Mouse (Mus musculus) layer of hippocampus, adult 9-10 months (tissue): ENCODE measurements around the gene Psmd13.
"Not testable (repeated sequence)": the region's sequence is repeated elsewhere in the genome, so short reads cannot be mapped to it uniquely, and the experiment has no call there.

Experiments
- DNase-seq: peaks from one replicate; pipeline ENCODE4 v3.0.0; 2022; ENCODE audit warnings: low spot score

Gene Psmd13

GRCm38 (mm10) chr7:140856785-140857549 is 24.8 kb upstream of the Psmd13 start, which contains the start of gene Ric8a:
Gene Ric8a (plus strand): TSS chr7:140856957.
- peak; percentile 69 for DNase-seq

DNA sequence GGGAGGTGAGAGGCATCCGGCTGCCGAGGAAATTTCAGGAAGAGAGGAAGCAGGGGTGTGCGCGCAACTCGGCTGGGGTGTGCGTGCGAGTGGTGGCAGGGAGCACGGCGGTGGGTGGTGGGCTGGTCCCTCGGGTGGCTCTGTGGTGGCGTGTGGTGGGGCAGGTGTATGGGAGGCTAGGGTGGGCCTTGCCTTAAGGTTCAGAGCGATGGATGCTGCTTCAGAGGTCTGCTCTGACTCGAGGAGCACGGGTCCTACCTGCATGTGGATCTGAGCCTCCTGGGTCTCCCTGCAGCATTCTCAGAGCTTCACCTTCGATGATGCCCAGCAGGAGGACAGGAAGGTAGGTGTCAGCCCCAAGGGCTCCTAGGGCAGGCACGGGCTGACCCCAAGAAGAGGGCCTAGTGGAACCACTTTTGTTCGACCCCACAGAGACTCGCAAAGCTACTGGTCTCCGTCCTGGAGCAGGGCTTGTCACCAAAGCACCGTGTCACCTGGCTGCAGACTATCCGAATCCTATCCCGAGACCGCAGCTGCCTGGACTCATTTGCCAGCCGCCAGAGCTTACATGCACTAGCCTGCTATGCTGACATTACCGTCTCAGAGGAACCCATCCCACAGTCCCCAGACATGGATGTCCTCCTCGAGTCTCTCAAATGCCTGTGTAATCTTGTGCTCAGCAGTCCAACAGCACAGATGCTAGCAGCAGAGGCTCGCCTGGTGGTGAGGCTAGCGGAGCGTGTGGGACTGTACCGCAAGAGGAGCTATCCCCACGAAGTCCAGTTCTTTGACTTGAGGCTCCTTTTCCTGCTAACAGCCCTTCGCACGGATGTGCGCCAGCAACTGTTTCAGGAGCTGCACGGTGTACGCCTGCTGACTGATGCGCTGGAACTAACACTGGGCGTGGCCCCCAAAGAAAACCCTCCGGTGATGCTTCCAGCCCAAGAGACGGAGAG is 23.9 kb upstream of the Psmd13 start, which contains the start of gene Bet1l:
TSS of gene Bet1l (minus strand) at position 28 of the 956 bp plus-strand sequence.
- no peak for DNase-seq

DNA sequence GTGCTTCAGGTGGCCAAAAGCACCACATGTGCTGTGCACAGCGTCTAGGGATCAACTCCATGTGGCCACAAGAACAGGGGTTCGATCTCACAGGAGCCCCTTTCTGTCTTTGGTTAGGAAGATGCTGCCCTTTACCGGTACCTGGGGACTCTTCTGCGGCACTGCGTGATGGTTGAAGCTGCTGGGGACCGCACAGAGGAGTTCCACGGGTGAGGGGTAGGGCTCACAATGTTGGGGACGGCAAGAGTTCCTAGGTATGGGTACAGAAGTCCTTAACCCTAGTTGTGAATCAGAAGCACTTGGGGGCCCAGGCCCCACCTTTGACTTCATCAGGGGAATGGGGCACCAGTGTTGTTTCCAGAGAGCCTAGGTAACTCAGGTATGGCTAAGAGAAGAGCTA is 23.0 kb upstream of the Psmd13 start:
- DNase-seq = no peak

GRCm38 (mm10) chr7:140859997-140860396 is 21.8 kb upstream of the Psmd13 start:
- no peak for DNase-seq

DNA sequence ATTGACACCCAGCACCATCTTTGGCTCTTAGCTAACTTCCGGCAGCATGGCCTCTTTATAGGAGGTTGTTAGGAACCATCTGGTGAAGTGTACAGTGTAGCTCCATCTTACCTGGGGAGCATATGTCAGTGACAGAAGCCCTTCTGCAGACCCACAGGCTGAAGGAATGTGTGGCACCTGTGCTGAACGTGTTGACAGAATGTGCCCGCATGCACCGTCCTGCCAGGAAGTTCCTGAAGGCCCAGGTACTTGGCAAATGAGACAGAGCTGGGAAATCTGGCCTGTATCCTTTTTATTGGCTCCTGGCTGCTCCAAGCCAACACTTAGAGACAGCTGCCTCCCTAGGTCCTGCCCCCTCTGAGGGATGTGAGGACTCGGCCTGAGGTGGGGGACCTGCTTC is 21.0 kb upstream of the Psmd13 start:
- no peak for DNase-seq

- no peak for DNase-seq
Measured at GRCm38 (mm10) chr7:140864761-140865160, 17.0 kb upstream of the Psmd13 start.

GRCm38 (mm10) chr7:140874224-140874623 is 7.5 kb upstream of the Psmd13 start:
- DNase-seq = no peak

DNA sequence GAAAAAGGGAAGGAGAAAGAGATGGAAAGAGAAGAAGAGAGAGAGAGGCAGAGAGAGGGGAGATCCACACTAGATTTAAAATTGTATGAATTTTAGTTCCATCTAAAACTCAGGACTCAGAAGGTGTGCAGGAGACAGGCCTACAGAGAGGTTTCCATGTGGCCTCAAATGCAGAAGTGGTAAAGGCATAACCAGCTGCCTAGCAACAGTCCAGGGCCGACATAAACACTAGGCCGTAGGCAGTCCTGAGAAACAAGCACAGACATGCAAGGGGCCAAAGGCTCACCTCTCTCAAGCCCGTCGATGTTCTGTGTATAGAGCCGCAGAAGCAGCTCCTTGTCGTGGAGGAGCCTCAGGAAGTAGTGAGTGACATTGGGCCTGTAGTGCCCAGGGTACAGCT is 4.4 kb upstream of the Psmd13 start:
- DNase-seq = no peak

- DNase-seq = no peak
Measured at GRCm38 (mm10) chr7:140879355-140879754, 2.4 kb upstream of the Psmd13 start.

DNA sequence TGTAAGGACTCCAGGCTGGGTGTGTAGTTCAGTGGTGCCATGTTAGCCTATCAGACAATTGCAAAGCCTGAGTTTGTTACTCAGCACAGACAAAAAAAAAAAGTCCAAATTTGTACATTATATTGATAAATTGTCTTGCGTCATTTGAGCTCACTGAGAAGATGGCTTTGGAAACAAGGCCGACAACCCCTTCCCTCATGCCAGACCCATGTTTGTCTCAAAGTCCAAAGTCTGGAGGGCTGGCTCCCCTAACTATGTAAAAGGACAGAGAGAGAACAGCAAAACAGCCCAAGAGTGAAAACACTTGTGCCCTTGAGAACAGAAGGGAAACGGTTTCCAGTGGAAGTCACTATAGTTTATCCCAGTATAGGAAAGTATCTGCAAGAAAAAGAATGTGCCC is 1.3 kb upstream of the Psmd13 start:
- no peak for DNase-seq

DNA sequence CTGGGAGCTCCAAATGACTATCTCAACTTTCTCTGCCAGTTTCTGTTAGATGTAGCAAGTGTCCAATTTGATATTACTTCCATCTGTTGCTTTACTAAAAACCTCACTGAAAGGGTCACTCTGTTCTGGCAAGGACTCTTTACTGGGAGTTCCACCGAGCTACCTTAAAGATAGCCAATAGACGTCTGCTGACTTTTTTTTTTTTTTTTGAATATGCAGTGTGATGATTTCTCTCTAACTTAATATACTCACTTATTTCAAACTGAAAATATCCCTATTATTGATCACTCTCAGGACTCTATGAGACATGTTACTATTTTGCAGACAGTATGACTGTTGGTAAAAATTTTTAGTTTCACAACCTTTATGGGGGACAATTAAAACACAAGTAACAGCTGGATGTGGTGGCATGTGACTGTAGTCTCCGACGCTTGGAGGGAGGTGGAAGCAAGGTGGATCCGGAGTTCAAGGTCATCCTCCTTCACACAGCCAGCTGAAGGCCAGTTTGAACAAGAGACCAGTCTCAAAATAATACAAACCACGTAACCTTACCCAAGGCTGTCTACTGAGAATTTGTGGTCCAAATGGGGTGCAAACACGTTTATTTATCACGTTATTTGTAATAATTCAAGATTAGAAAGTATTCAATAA is 778 bp upstream of the Psmd13 start:
- no peak for DNase-seq

GRCm38 (mm10) chr7:140882469-140882803 is 668 bp downstream of the Psmd13 start:
- no peak for DNase-seq

- not testable (repeated sequence) for DNase-seq
Measured at GRCm38 (mm10) chr7:140890636-140891035, 8.9 kb downstream of the Psmd13 start.

- DNase-seq = no peak
Measured at GRCm38 (mm10) chr7:140894031-140894430, 12.3 kb downstream of the Psmd13 start.

DNA sequence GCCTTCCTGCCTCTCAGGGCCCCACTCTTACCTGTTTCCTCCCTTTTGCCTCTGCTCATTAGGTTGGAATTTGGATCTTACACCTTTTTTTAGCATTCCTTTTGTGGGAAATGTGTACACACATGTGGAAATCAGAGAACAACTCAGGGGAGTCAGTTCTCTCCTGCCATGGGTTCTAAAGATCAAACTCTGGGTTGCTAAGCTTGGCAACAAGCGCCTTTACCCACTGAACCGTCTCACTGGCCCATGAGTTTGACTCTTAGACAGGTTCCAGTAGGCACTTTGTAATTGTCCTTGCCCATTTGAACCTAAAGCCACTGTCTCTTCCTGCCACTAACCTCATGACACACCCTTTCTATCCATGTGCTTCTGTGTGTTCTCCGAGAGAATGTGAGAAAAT is 12.8 kb downstream of the Psmd13 start:
- no peak for DNase-seq

DNA sequence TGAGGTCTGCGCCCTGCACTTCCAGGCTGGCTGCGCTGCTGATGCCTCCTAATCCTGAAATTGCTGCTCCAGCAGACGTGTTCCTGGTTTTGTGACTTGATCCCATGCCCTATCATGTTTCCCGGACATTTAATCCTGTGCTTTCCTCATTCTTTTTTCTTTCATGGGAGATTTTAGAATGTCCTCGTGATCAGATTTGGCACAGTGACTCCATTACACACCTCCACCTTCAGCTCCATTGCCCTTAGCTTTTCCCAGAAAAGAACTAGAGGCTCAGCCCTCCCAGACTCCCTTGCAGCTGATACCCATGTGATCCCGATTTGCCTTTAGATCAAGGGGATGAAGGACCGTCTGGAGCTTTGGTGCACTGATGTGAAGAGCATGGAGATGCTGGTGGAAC is 16.1 kb downstream of the Psmd13 start:
- DNase-seq = no peak

DNA sequence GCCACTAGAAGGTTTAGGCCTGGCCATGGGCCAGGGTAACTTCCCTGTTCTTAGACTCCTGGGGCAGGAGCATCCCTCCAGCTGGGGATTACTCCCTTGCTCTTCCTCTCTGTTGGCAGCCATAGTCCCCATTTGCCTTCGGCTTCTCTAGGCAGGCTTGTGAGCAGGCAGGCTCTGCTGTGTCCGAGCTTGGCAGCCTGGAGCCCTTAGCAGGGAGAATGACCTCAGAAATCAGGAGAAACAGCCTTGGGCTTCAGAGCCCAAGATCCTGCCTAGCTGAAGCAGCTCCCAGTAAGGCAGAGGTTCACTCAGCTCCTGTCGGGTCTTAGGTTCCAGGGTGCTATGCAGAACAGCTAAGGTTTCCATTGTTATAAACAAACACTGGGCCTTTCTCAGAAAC is 17.4 kb downstream of the Psmd13 start:
- DNase-seq = no peak

- no peak for DNase-seq
Measured at GRCm38 (mm10) chr7:140900220-140900619, 18.5 kb downstream of the Psmd13 start, which contains the start of gene Cox8b. Gene Cox8b (minus strand): TSS chr7:140900446.

GRCm38 (mm10) chr7:140902036-140902875 is 20.5 kb downstream of the Psmd13 start:
- DNase-seq = no peak

- peak; percentile 49 for DNase-seq
Measured at GRCm38 (mm10) chr7:140903212-140903611, 21.4 kb downstream of the Psmd13 start.

- no peak for DNase-seq
Measured at GRCm38 (mm10) chr7:140905642-140906081, 23.9 kb downstream of the Psmd13 start.
